Mouse (Mus musculus) activated CD4-positive, CD25-positive, alpha-beta regulatory T cell, adult 4 months (primary cell): ENCODE measurements around the gene Zfp53. TPM values are rescaled to one million over a fixed set of nuclear protein-coding genes. Genes with fewer than 3 reads are reported as not detected.
A peak's percentile ranks its signal among the peaks of the same experiment; 100 is the strongest.
"Not testable (repeated sequence)": the region's sequence is repeated elsewhere in the genome, so short reads cannot be mapped to it uniquely, and the experiment has no call there.

Source experiments
- ATAC-seq: one replicate; pipeline ENCODE4 v1.8.0; 2017
- polyA plus RNA-seq, 2 experiments: library from polyadenylated mRNA; unstranded; fragments of 100-300 nt; shearing (Covaris generic); gene quantifications; one replicate each; pipeline ENCODE4 v1.2.1; 2017

Zfp53 gene
- 10 to 100 TPM; 31.8 to 32.9 TPM for polyA plus RNA-seq

DNA sequence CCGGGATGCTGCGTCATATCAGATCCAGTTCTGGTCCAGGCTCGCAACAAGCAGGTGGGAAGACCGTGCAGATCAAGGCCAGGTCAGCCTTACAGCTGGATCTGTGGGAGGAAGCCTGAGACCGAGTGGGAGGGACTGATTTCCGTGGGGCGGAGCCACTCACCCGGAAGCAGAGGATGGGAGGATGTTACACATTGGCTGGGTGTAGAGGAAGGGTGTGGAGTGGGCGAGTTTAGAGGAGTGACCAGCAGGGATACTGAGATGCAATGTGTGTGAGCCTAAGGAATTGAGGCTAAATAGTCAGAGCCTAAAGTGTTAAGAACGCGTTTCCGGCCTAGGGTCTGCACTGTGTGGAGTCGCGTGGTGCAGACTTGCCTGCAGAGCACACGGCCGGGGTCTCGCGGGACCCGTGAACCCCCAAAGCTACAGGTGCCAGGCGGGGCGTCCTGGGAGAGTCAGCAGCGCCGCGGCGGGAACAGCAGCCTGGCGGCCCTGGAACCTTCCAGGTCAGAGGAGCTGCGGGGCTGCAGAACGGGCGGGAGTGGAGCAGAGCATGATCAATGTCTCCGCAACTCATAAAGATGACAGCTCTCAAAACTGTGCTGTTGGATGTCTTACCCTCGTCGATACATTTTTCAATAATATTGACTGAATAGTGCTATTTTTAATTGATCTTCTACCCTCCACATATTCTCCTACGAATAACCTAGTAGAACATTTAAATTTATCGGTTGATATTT lies at the start of gene Zfp53:
TSS of gene Zfp53 (plus strand) at position 239 of the 740 bp plus-strand sequence.
- peak; percentile 99 for ATAC-seq

- peak; percentile 66 for ATAC-seq
Measured at GRCm38 (mm10) chr17:21449669-21450068, 39.1 kb upstream of the Zfp53 start.

GRCm38 (mm10) chr17:21450138-21450704 lies 38.6 kb upstream of the Zfp53 start, which contains the start of gene Zfp51:
TSS of gene Zfp51 (plus strand) at chr17:21450374.
- ATAC-seq, result peak; percentile 98

- peak; percentile 96 for ATAC-seq
Measured at GRCm38 (mm10) chr17:21463550-21463949, 25.2 kb upstream of the Zfp53 start.

- peak; percentile 50 for ATAC-seq
Measured at GRCm38 (mm10) chr17:21472032-21472652, 16.7 kb upstream of the Zfp53 start.

DNA sequence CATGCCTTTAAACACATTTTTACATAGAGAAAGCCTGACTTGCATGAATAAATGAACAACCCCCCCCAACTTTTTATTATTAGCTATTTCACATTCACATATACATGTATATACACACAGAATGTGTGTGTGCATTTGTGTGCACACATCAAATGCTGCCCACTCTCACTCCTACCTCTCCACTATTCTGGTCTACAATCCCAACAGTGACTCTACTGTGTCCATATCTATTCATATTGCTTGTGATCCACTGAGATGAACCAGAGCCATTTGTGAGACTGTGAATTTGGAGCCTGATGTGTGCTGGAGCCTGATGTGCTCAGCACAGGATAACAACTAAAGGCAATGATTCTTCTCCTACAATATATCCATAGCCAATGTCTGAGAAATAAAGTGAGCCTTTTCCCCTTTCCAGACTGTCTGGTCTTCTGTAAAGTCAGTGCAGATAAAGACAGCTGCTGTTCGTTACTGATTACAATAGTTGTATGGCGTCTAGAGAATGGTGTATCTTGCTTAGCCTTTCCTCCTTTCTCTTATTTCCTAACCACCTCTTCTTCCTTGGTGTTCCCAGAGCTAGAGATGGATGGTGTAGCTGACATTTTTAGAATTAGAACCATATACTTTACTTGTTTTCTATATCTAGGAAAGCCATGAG lies 16.0 kb upstream of the Zfp53 start:
- no peak for ATAC-seq

GRCm38 (mm10) chr17:21473362-21474190 lies 15.2 kb upstream of the Zfp53 start:
- peak; percentile 33 for ATAC-seq

DNA sequence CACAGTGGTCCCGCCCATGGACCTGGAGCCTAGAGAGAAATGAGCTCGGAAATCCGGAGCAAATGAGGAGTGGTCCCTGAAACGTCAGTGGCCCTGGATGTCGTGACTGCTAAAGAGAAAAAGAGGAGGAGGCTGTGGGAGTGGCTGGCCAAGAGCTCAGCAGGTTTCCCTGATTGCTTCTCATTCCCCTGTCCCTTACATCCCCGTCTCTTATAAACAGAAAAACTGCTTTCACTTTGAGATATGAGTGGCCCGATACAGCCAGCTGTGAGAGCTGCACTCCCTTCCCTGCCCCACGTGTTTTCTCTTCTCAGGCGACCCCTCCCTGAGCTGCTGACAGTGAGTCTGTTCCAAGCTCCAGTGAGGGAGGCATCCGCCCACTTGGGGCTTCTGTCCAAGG lies 14.1 kb upstream of the Zfp53 start:
- ATAC-seq, result peak; percentile 37

DNA sequence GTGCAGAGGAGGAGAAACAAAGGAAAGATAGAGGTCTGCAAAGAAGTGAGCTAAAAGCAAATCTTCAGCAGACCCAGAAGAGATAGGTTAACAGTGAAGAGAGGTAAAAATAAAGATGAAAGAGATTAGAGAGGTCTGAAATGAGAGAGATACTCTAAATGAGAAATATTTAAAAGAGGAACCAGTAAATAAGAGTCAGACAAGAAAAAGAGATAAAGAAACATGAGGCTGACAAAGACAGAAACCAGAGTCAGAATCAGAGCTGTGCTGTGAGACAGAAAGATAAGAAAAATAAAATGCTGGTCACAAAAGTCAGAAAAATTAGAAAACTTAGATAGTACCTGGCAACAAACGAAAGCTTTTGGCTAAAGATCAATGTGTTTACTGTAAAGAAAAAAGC lies 13.5 kb upstream of the Zfp53 start:
- ATAC-seq, result not testable (repeated sequence)

GRCm38 (mm10) chr17:21476351-21476750 lies 12.4 kb upstream of the Zfp53 start:
- ATAC-seq, result not testable (repeated sequence)

DNA sequence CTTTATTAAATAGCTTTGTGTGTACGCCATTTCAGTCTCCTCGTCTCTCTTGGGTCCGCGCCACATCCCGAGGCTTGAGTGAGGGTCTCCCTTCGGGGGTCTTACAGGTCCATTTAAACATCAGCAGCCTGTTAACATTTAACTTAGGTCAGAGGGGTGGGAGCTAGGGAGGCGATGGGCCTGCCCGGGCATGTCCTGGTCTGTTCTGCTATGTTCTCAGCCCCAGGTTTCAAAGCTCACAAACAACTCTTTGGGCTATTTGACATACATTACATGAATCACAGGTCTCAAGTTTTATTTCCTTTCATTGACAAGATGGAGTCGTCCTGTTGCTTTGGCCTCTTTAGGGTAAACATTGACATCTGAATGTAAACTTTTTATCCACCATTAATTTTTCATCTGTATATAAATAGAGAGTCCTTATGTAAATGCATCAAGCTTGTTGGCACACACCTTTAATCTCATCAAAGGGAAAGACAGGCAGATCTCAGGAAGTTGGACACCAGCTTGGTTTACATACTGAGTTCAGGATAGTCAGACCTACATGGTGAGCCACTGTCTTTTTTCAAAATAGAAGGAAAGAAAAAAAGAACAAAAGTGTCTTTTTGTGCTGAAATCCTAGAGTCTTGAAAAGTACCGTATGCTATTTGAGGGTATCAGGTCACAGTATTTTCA lies 10.6 kb upstream of the Zfp53 start:
- ATAC-seq, result not testable (repeated sequence)

DNA sequence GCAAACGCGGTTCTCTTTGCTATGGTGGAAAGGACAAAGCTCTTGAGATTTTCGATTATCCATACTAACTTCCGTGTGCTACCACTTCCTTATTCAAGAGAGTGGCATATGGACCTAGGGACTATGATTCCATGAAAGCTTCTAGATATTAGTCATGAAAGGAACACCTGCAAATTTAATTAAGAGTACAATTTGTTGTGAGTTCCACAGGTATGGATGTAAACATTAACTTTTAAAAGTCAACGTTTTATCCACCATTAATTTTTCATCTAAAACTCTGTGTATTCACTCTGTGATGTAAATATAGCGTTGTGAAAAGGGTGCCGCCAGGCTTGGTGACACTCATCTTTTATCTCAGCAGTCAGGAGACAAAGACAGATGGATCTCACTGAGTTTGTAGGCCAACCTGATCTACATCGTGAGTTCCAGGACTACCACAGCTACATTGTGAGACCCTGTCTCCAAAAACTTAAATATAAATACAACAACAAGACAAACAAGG lies 753 bp downstream of the Zfp53 start:
- ATAC-seq, result peak; percentile 10

DNA sequence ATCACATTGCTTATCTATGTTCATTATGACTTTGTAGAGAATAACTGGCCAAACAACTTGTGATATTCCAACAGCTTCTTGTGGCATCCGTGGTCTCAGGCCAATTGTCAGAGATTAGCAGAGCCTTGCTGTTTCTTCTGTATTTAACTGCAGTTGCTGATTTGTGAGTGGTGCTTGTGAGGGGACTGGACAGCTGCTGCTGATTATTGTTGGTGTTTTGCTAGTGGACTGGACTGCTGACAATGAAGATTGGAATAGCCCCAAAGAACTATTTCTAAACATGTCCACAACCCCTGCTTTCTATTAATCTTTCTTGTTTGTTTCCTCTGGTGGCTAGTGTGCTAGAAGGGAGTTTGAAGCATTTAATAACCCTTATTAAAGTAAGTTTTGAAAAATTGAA lies 12.6 kb downstream of the Zfp53 start:
- no peak for ATAC-seq

- ATAC-seq, result peak; percentile 43
Measured at GRCm38 (mm10) chr17:21504524-21504923, 15.7 kb downstream of the Zfp53 start.

- ATAC-seq, result no peak
Measured at GRCm38 (mm10) chr17:21506258-21506657, 17.5 kb downstream of the Zfp53 start.

DNA sequence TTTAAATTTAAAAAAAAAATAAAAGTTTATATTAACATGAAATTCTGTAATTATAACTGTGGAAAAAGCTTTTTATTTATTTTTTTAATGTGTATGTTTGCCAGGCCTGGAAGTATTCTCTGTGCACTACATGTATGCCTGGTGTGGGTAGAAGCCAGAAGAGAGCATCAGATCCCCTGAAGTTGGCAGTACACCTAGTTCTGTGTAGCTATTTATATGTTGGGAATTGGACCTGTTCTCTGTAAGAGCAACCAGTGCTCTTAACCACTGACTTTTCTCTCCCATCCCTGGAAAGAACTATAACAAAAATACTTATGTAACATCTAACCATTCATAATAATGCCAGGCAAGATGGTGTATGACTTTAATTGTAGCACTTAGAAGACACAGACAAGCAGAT lies 21.0 kb downstream of the Zfp53 start:
- no peak for ATAC-seq

- ATAC-seq, result peak; percentile 86
Measured at GRCm38 (mm10) chr17:21515403-21516105, 26.8 kb downstream of the Zfp53 start.

DNA sequence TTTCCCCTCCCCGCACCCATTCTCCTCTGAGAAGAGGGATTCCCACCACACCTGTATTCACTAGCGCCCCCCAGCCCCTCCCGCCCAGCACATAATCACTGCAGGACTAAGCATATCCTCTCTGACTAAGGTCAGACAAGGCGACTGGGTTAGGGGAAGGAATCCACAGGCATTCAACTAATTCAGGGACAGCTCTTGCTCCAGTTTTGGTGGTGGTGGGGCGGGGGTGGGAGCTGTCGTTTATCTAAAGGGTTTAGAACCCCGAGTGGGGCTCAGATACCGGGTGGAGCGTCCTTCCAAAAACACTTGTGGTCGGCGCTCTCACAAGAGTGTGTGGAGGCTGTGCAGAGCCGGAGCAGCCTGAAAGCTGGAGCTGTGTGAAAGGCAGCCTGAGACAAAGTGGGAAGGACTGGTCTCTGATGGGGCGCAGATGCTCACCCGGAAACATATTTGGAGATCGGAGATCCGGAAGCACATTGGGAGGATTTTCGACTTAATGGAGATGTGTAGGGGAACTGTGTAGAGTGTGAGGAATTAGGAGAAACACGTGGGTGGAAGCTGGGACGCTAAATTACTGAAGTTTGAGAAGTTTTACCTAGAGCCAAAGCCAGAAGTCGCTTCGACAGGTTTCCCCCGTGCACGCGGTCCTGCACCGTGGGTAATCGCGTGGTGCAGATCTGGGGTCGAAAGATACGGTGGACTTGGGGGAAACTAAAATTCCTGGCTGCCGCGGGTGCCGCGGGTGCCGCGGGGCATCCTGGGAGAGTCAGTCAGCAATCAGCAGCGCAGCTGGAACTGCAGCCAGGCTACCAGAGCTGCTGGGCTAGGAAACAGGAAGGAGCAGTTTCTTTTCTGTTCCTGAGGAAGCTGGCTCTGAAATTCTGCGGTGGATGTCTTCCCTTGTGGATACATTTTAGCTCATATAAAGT lies 27.7 kb downstream of the Zfp53 start:
- ATAC-seq, result peak; percentile 72

- ATAC-seq, result peak; percentile 4
Measured at GRCm38 (mm10) chr17:21517130-21517671, 28.4 kb downstream of the Zfp53 start.
